Mouse (Mus musculus) spleen, adult 2 months (tissue): ENCODE data around the gene Aamdc.

ENCODE experiments used
- CTCF ChIP-seq: fragments of 200-500 bp; IDR thresholded peaks from 2 replicates; pipeline ENCODE4 v1.5.1; 2011; ENCODE audit warnings: mild to moderate bottlenecking, inconsistent platforms; ENCODE audit not compliant: insufficient read depth, insufficient read length, insufficient replicate concordance; ENCODE audit errors: extremely low read depth
- POLR2A ChIP-seq: fragments of 200-500 bp; IDR thresholded peaks from 2 replicates; pipeline ENCODE4 v1.6.1; 2011; ENCODE audit warnings: low read depth, low read length, inconsistent platforms

DNA sequence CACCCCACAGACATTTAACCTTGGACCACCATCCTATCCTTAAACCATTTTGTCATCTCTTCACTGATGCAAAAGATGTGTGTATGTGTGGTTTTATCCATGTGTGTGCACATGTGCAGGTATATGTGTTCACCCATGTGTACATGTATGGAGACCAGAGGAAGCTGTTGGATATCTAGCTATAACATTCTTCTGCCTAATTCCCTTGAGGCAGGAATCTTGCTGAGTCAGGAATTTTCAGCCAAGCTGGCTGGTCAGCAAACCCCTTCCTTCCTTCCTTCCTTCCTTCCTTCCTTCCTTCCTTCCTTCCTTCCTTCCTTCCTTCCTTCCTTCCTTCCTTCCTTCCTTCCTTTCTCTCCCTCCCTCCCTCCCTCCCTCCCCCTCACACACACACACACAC lies 44.1 kb upstream of the Aamdc start:
- TF ChIP-seq POLR2A (no peak), CTCF (no peak)
